Mouse (Mus musculus): Measurements from ENCODE around the gene Fam8a1.

The Fam8a1 gene

DNA sequence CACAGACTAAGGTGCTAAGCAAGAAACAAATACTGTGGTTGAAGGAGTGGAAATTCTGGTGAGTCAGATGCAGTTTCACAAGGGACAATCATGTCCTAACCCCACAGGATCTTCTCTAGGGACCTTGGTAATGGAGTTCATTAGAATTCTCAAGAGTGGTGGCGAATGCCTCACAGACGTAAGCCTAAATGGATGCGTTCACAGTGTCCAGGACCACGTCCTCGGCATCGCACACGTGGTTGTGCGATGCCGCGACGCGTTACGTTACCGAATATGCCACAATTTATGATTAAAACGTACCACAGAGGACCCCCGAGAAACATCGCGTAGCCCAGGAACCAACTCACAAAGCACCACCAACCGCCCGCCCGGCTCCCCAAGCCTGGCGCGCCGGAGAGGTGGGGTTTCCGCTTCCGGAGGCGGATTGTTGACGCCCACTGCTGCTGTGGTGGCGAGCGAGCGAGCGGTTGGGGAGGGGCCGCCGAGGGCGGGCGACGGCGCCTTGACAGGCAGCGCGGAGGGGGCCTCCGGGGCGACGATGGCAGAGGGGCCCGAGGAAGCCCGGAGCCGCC lies at the start of gene Fam8a1:
Fam8a1 (plus strand) TSS at position 475 of the 572 bp plus-strand sequence.
- peak; percentile 89 to 95 for DNase-seq

DNA sequence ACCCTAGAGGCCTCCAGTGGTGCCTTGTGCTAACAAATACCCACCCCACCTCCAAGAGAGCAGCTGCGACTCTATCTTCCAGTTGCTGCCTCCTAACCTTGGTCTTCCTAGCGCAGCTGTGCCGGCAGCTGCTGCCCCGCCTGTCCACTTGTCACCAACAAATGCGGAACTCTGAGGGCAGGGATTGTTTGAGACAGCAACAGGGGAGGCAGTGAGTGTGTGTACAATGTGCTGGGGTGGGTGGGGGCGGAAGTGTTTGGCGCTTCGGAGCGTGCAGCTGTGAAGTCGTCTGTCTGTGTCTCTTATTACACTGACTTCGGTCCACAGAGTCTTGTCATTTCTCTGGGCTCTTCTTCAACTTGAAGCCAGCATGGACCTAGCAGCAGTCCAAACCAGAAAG lies 49.7 kb upstream of the Fam8a1 start:
- DNase-seq, result no peak

DNA sequence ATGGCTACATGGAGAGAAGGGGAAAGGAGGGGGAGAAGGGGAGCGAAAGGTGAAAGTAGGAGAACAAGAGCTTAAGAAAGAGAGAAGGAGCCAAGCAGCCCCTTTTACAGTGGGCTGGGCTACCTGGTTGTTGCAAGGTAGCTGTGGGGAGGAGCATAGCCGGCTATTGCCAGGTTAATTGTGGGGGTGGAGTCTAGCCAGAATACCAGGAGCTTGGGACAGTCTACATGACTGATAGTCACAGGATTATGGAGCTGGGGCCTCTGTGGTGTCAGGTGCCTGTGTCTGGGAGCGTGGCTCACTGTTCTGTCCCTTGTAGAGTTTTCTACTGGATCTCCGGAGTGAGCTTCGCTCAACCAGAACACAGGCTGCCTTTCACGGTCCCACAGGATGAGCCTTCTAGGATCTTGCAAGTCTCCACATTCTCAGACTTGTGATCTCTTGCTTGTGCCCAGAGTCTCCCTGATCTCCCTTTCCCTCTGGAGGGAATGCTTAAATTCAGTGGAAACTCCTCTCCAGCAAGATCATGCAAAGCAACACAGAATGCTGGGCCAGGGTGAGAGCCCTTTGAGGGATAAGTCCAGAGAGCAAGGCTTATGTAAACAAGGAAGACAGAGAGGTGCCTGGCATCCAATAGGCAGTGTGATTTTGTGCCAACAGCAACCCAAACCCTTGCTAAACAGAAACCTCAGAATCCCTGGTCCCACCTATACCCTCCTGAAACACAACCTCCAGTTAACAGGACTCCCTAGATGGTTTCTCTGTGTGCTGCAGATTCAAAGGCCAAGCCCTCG lies 48.2 kb upstream of the Fam8a1 start:
- no peak for DNase-seq

GRCm38 (mm10) chr13:46626608-46627007 lies 42.7 kb upstream of the Fam8a1 start:
- DNase-seq, result no peak

DNA sequence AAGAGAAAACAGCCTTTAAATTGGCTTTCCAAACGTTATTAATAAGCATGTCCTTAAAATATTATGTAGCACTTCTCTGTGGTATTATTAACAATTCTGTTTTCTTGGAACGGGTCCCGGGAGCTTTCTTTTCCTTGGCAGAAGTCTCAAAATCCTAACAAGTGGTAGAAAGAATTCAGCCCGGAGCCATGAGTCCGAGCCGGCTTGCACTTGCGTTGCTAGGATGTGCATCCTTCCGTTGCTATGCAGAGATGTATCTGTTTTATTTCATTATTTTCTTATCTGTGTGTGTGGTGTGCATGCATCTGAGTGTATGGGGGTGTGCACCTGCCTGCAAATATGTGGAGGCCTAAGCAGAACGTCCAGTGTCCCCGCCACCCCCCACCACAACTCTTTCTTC lies 41.5 kb upstream of the Fam8a1 start:
- peak in 1 of 2 experiments; percentile 12 for DNase-seq

GRCm38 (mm10) chr13:46629391-46629790 lies 39.9 kb upstream of the Fam8a1 start:
- no peak for DNase-seq

- DNase-seq, result no peak
Observed at GRCm38 (mm10) chr13:46632796-46633195, 36.5 kb upstream of the Fam8a1 start.

DNA sequence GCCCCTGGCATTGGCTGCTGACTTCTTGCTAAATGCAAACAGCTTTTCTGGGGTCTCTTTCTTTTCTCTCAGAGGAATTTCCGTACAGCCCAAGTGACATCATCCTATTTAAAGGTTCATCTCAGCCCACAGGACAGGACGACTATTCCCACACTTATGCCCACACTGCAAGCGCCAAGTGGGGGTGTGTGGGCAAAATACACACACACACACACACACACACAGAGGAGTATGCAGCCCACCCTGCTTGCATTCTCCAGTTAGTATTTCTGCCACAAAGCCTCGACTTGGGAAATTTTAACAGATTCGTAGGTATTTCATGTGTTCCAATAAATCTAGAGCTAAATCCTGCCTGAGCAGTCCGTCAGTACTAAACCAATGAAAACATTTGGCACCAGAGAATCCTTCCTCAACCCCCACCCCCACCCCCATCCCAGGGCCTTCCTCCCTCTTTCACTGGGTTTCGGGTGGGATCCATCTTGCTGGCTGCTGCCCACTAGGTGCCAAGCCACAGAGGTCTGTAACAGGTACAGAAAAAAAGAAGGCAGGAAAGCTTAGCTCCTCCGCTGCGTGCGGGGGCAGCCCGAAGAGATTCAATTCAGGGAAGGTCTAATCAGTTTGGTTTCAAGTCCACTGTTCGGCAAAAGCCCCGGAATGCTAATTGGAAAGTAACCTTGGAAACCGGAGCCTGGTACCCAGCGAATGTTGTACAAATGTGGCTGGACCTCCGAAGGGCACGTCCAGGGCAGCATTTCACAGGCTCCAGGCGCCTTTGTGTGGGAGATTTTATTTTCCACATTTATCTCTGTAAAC lies 35.8 kb upstream of the Fam8a1 start:
- peak in 1 of 2 experiments; percentile 12 for DNase-seq

- no peak for DNase-seq
Observed at GRCm38 (mm10) chr13:46634133-46634488, 35.2 kb upstream of the Fam8a1 start.

- no peak for DNase-seq
Observed at GRCm38 (mm10) chr13:46640608-46641468, 28.5 kb upstream of the Fam8a1 start.

DNA sequence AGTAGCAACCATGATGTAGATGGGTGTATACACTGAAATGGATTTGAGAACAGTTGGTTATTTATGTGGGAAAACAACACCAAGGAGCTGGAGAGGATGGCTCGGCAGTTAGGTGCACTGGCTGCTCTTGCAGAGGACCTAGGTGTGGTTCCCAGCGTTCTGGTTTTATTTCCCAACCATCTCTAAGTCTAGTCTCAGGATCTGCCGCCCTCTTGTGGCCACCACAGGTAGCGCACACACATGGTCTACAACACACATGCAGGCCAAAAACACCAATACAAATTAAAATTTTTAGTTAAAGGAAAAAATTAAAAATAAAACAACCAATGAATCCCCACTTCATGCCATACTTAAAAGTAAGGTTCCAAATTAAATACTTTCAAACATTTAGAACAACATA lies 27.0 kb upstream of the Fam8a1 start:
- peak in 1 of 2 experiments; percentile 18 for DNase-seq

DNA sequence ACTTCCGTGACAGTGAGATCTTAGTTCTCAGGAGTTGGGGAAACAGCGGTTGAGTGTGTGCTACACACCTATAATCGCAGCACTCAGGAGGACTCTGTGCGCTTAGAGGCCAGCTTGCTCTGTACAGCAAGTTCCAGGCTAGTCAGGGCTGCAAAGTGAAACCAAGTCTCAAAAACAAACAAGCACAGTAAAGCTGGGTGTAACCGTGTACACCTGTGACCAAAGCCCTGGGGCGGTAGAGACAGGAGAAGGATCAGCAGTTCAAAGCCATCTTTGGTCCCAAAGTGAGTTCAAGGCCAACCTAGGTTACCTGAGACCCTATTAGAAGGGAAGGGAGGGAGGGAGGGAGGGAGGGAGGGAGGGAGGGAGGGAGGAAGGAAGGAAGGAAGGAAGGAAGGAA lies 25.1 kb upstream of the Fam8a1 start:
- no peak for DNase-seq

- DNase-seq, result no peak
Observed at GRCm38 (mm10) chr13:46645476-46645875, 23.8 kb upstream of the Fam8a1 start.

GRCm38 (mm10) chr13:46651853-46652252 lies 17.5 kb upstream of the Fam8a1 start:
- DNase-seq, result no peak

DNA sequence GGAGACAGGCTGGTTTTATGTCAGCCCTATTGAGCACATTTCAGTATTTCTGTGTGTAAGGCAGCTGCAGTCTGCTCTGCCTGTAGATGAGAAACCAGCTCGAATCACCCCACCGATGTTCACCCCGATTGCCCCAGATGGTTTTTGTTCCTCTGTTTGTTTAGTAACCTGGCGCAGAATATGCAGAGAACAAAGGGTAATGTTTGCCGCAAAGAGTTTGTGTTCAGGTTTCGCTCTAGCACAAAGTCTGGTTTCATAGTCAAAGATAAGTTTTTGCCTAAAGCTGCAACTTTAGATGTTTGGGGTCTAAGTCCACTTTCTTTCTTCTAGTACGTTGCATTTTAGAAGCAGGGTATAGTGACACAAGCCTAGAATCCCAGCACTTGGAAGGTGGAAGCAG lies 16.7 kb upstream of the Fam8a1 start:
- DNase-seq, result no peak

DNA sequence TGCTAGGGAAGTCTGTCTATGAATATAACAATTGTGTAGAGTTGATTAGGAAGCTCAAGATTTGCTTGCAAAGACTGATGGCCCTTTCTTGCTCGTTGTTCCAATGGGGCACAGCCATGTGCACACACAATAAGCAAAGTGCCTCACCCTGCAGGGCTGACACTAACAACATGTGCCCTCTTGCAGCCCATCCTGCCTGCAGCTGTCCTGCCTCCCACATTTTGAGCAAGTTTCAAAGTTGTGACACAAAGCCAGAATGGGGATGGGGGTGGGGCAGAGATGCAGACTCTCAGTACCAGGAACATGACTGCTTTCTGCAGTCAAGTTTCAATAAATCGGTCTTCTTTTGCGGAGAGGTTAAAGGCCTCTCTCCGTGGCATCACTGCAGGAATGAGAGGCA lies 15.7 kb upstream of the Fam8a1 start:
- no peak for DNase-seq

DNA sequence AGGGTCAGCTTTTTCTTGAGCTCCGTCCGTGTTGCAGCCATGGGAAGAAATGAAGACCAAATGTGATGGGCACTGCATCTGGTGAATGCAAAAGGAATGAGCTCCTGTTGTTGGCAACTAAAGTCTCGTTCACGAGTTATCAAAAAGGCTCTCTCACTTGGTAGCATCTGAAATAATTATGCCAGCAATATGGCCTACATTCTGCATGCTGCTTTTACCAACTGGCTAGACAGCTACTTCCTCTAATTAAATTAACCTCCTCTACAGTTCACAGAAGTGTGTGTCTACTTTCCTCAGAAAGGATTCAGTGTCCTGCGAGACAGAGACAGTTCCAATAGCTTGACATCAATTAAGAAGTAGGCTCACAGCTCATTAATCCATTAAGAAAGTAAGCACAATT lies 14.8 kb upstream of the Fam8a1 start:
- DNase-seq, result no peak

DNA sequence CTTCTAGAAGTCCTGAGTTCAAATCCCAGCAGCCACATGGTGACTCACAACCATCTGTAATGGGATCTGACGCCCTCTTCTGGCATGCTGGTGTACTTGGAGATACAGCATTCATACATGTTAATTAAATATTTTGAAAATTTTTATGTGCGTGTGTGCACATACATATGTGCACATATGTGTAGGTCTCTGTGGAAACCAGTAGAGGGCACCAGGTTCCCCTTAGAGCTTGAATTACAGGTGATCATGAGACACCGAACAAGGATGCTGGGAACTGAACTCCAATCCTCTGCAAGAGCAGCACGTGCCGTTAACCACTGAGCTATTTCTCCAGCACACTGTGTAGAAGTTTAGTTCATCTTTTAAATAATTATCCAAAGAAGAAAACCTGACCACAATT lies 10.1 kb upstream of the Fam8a1 start:
- DNase-seq, result no peak

- DNase-seq, result peak in 1 of 2 experiments; percentile 11
Observed at GRCm38 (mm10) chr13:46663461-46663964, 5.8 kb upstream of the Fam8a1 start.

- DNase-seq, result peak in 1 of 2 experiments; percentile 19
Observed at GRCm38 (mm10) chr13:46669620-46670271, 424 bp downstream of the Fam8a1 start.

GRCm38 (mm10) chr13:46670514-46670913 lies 1.2 kb downstream of the Fam8a1 start:
- no peak for DNase-seq

GRCm38 (mm10) chr13:46674601-46675000 lies 5.3 kb downstream of the Fam8a1 start:
- DNase-seq, result peak; percentile 45 to 52
